Mouse (Mus musculus) intestine, postnatal 0 days (tissue): ENCODE results near the gene Msrb3. TPM values are rescaled to one million over a fixed set of nuclear protein-coding genes. Genes with fewer than 3 reads are reported as not detected.

Experiments used
- ATAC-seq: fragments of 200-750 bp; cut with Nextera tagmentation; 2 replicates; pipeline ENCODE4 v1.8.0; 2017; ENCODE audit warnings: mild to moderate bottlenecking, moderate TSS enrichment, moderate library complexity
- H3K27ac ChIP-seq: fragments of 300-500 bp; sonication (generic); 2 replicates; pipeline ENCODE4 v1.5.1; 2014; ENCODE audit warnings: mild to moderate bottlenecking, low read depth, low read length, moderate library complexity
- H3K27me3 ChIP-seq: fragments of 300-500 bp; sonication (generic); replicated peaks from 2 replicates; pipeline ENCODE4 v1.6.1; 2014; ENCODE audit warnings: low read length, mixed read lengths; ENCODE audit not compliant: control insufficient read depth, insufficient read depth
- H3K36me3 ChIP-seq: fragments of 300-500 bp; sonication (generic); 2 replicates; pipeline ENCODE4 v1.6.1; 2014; ENCODE audit warnings: mild to moderate bottlenecking, moderate library complexity; ENCODE audit not compliant: control insufficient read depth, insufficient read depth
- H3K4me1 ChIP-seq: fragments of 300-500 bp; sonication (generic); replicated peaks from 2 replicates; pipeline ENCODE4 v1.6.1; 2014; ENCODE audit warnings: antibody characterized with exemption, low read length, mixed read lengths; ENCODE audit not compliant: control insufficient read depth, insufficient read depth
- H3K4me2 ChIP-seq: fragments of 300-500 bp; sonication (generic); replicated peaks from 2 replicates; pipeline ENCODE4 v1.6.1; 2014; ENCODE audit warnings: low read depth, mild to moderate bottlenecking, moderate library complexity
- H3K4me3 ChIP-seq: fragments of 300-500 bp; sonication (generic); 2 replicates; pipeline ENCODE4 v1.5.1; 2014; ENCODE audit warnings: low read depth, low read length
- H3K9ac ChIP-seq: fragments of 300-500 bp; sonication (generic); 2 replicates; pipeline ENCODE4 v1.6.1; 2014; ENCODE audit warnings: mild to moderate bottlenecking, low read depth, low read length
- H3K9me3 ChIP-seq: fragments of 300-500 bp; sonication (generic); 2 replicates; pipeline ENCODE4 v1.6.1; 2016; ENCODE audit warnings: mixed run types; ENCODE audit not compliant: control insufficient read depth
- CTCF ChIP-seq: sonication (generic); IDR thresholded peaks from 2 replicates; pipeline ENCODE4 v1.5.1; 2016; ENCODE audit warnings: low read depth, mild to moderate bottlenecking, control low read depth, antibody characterized with exemption, moderate library complexity
- WGBS: fragments of 180-500 bp; shearing (Covaris S2); extraction: QIAGEN DNeasy Blood & Tissue Kit; methylation state at CpG from one replicate; pipeline ENCODE4 v1.1.7; 2014; 5-methylcytosine and 5-hydroxymethylcytosine counted together
- polyA plus RNA-seq: library from polyadenylated mRNA; unstranded; fragments of >200 nt; fragmentation: Nextera tagmentation; extraction: Ambion mirVana; gene quantifications from 2 replicates; pipeline ENCODE4 v1.2.1, GENCODE M21; 2015

Gene Msrb3
- polyA plus RNA-seq, 1 experiment from 2014 or later, result 17.2 TPM

DNA sequence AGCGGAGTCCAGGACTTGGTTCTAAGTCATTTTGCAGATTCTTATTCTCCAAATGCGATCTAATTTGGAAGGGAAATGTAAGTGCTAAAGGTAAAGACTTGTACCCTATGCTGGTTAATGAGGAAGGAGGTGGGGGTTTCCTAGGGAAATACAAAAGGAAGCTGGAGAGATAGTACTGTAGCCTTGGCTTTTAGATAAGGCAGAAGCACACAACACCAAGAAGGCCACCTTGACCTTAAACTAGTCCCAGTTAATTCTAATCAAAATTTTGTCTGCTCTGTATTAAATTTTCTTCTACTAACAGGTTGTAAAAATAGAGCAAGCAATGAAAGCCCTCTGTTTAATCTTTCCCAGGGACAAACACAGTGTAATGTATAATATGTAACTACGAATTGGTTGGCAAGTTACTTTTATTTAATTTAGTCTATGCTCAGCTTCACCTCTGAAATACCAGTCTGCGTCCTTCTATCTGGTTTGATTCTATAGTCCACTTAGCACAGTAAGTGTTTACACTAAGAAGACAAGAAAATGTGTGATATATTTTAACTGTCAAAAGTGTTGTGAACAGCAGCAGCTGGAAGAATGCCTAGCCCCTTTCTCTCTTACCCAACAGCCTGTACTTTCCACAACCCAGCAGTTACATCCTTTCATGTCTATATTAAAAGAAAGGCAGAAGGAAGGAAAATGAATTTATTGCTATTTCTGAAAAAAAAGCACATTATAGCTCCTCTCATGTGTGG is 87.9 kb downstream of the Msrb3 start:
- no peak overlapping the region for H3K4me3 ChIP-seq
- H3K27ac ChIP-seq, result no peak overlapping the region
- H3K36me3 ChIP-seq, result no peaks in the 10 kb centered on the region
- no peak for TF ChIP-seq CTCF
- no peak overlapping the region for H3K9ac ChIP-seq
- peaks cover 9% of the 10 kb centered on the region; the same call in 1 of the 2 replicates for H3K4me1 ChIP-seq
- H3K4me2 ChIP-seq, result peak overlapping the region; percentile 68; the same call in 1 of the 2 replicates
- 54% methylated on average over 4 of the region's 4 CpGs for WGBS
- ATAC-seq, result no peak
- H3K9me3 ChIP-seq, result no peaks in the 10 kb centered on the region
- no peaks in the 10 kb centered on the region for H3K27me3 ChIP-seq

- Histone ChIP-seq H3K4me2 (no peak overlapping the region), H3K27ac (no peak overlapping the region), H3K36me3 (no peaks in the 10 kb centered on the region), H3K4me3 (no peak overlapping the region), H3K9ac (no peak overlapping the region), H3K4me1 (peaks cover 9% of the 10 kb centered on the region; the same call in 1 of the 2 replicates), H3K9me3 (no peaks in the 10 kb centered on the region), H3K27me3 (no peaks in the 10 kb centered on the region)
- 51% methylated on average over 14 of the region's 14 CpGs for WGBS
- no peak for ATAC-seq
- no peak for TF ChIP-seq CTCF
Measured at GRCm38 (mm10) chr10:120810053-120810696, 88.7 kb downstream of the Msrb3 start.

- TF ChIP-seq CTCF, result no peak
- Histone ChIP-seq H3K27me3 (no peaks in the 10 kb centered on the region), H3K4me2 (no peak overlapping the region), H3K36me3 (no peaks in the 10 kb centered on the region), H3K9me3 (no peaks in the 10 kb centered on the region), H3K4me1 (peaks cover 9% of the 10 kb centered on the region; the same call in 1 of the 2 replicates), H3K9ac (no peak overlapping the region), H3K27ac (no peak overlapping the region), H3K4me3 (no peak overlapping the region)
- 92% methylated on average over 4 of the region's 4 CpGs for WGBS
- ATAC-seq, result no peak
Measured at GRCm38 (mm10) chr10:120808167-120808566, 90.7 kb downstream of the Msrb3 start.

DNA sequence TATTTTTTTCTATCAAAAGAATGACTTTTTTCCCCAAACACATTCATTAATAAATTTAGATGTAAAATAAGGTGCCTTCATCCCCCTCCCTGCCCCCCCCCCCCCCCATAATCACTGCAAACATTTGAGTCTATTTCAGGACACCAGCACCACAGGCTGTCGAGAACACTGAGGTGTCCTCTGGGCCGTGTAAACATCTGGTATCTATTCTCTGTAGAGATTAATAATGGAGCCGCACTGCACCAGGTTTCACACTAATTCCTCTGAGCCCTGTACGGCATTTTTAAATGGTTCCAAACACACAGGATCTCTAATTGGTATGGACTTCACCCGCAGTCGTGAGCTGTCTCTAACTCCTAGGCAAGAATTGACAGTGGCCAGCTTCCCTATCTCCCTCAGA is 97.8 kb downstream of the Msrb3 start:
- H3K9ac ChIP-seq, result no peak overlapping the region
- no peaks in the 10 kb centered on the region for H3K9me3 ChIP-seq
- TF ChIP-seq CTCF, result no peak
- no peak for ATAC-seq
- H3K4me2 ChIP-seq, result peak overlapping the region; percentile 51
- peaks cover 5% of the 10 kb centered on the region; the same call in 1 of the 2 replicates for H3K4me1 ChIP-seq
- no peak overlapping the region; the same call in 1 of the 2 replicates for H3K4me3 ChIP-seq
- no peaks in the 10 kb centered on the region for H3K27me3 ChIP-seq
- no peak overlapping the region for H3K27ac ChIP-seq
- WGBS, result 11% methylated on average over 6 of the region's 6 CpGs
- no peaks in the 10 kb centered on the region for H3K36me3 ChIP-seq

GRCm38 (mm10) chr10:120799479-120799878 is 99.4 kb downstream of the Msrb3 start:
- TF ChIP-seq CTCF, result no peak
- Histone ChIP-seq H3K9ac (no peak overlapping the region), H3K4me3 (no peak overlapping the region), H3K4me1 (peaks cover 5% of the 10 kb centered on the region; the same call in 1 of the 2 replicates), H3K27me3 (no peaks in the 10 kb centered on the region), H3K36me3 (no peaks in the 10 kb centered on the region), H3K9me3 (no peaks in the 10 kb centered on the region), H3K27ac (no peak overlapping the region), H3K4me2 (no peak overlapping the region)
- ATAC-seq, result no peak
- WGBS, result 77% methylated on average over 6 of the region's 6 CpGs

GRCm38 (mm10) chr10:120796749-120797148 is 102.2 kb downstream of the Msrb3 start:
- H3K36me3 ChIP-seq, result no peaks in the 10 kb centered on the region
- WGBS, result 86% methylated on average over 4 of the region's 4 CpGs
- H3K4me1 ChIP-seq, result peaks cover 1% of the 10 kb centered on the region; the same call in 1 of the 2 replicates
- no peak overlapping the region for H3K4me2 ChIP-seq
- no peaks in the 10 kb centered on the region for H3K9me3 ChIP-seq
- ATAC-seq, result no peak
- no peak for TF ChIP-seq CTCF
- H3K4me3 ChIP-seq, result no peak overlapping the region
- H3K27ac ChIP-seq, result no peak overlapping the region
- H3K9ac ChIP-seq, result no peak overlapping the region
- no peaks in the 10 kb centered on the region for H3K27me3 ChIP-seq
